Mouse (Mus musculus) thymus, postnatal 14 days (tissue): ENCODE results near the gene Gm10666.
"Not testable (repeated sequence)": the region's sequence is repeated elsewhere in the genome, so short reads cannot be mapped to it uniquely, and the experiment has no call there.

Source experiments
- DNase-seq: peaks from one replicate; pipeline ENCODE4 v3.0.0; 2021

Gene Gm10666

GRCm38 (mm10) chr7:22134641-22135040, at the start of gene Gm10666:
Gm10666 (minus strand) TSS chr7:22134741.
- DNase-seq, result not testable (repeated sequence)

GRCm38 (mm10) chr7:22163935-22164334, 29.4 kb upstream of the Gm10666 start, which contains the start of gene Vmn1r142:
Vmn1r142 (minus strand) TSS chr7:22164035.
- DNase-seq, result not testable (repeated sequence)

GRCm38 (mm10) chr7:22118145-22118544, 16.4 kb downstream of the Gm10666 start, which contains the start of gene Gm16451:
Gm16451 (minus strand) TSS chr7:22118245.
- not testable (repeated sequence) for DNase-seq
